In genomic region chr1:189698416-189698815, GRCm38 (mm10) we compare ENCODE assay signal across 16 mouse cellular contexts. TPM values are rescaled to one million over a fixed set of nuclear protein-coding genes. Genes with fewer than 3 reads are reported as not detected.
A peak's percentile ranks its signal among the peaks of the same experiment; 100 is the strongest.
DNase-seq lines count a peak whose midpoint lies in the region; ATAC-seq and TF ChIP-seq lines count a peak whose summit lies in the region.
"Had no signal": no experiment of that assay in that cellular context is flagged by ENCODE, and none has a peak within 500 bp of the region (broad histone marks: within the 10 kb centered on the region; RNA-seq: fewer than 3 reads in every experiment).

No protein-coding gene starts in this region.

- peak; percentile 34 for TF ChIP-seq CTCF in lung, embryonic 14.5 days (IDR thresholded peaks at IDR 0.05; ENCODE audit: low read depth)

- no peak overlapping the region for H3K9ac ChIP-seq in lung, embryonic 14.5 days
- no peak overlapping the region for H3K9ac ChIP-seq in heart, embryonic 15.5 days
- H3K9ac ChIP-seq: limb, embryonic 13.5 days had no signal

- H3K4me2 ChIP-seq in lung, embryonic 14.5 days = no peak overlapping the region
- peak overlapping the region; percentile 37 for H3K4me2 ChIP-seq in heart, embryonic 15.5 days
- H3K4me2 ChIP-seq: limb, embryonic 13.5 days had no signal

- no peaks in the 10 kb centered on the region for H3K9me3 ChIP-seq in lung, embryonic 14.5 days (ENCODE audit: low read depth, low read length)
- H3K9me3 ChIP-seq in heart, embryonic 15.5 days (replicated peaks) = no peaks in the 10 kb centered on the region; the same call in 1 of the 2 replicates
- H3K9me3 ChIP-seq: forebrain, embryonic 10.5 days; limb, embryonic 13.5 days had no signal

- no peaks in the 10 kb centered on the region for H3K4me1 ChIP-seq in lung, embryonic 14.5 days (ENCODE audit: insufficient read depth)
- peaks cover 17% of the 10 kb centered on the region for H3K4me1 ChIP-seq in heart, embryonic 15.5 days (replicated peaks)
- H3K4me1 ChIP-seq: forebrain, embryonic 10.5 days had no signal

- H3K27me3 ChIP-seq in lung, embryonic 14.5 days (ENCODE audit: insufficient read depth, low read length) = no peaks in the 10 kb centered on the region
- H3K27me3 ChIP-seq in heart, embryonic 15.5 days = no peaks in the 10 kb centered on the region
- H3K27me3 ChIP-seq: limb, embryonic 13.5 days had no signal

- no peak overlapping the region for H3K4me3 ChIP-seq in lung, embryonic 14.5 days (ENCODE audit: low read depth, low read length)
- no peak overlapping the region for H3K4me3 ChIP-seq in heart, embryonic 15.5 days
- H3K4me3 ChIP-seq: forebrain, embryonic 10.5 days; limb, embryonic 13.5 days had no signal

- 40% methylated on average over 4 of the region's 4 CpGs for WGBS in lung, embryonic 14.5 days
- 31% methylated on average over 4 of the region's 4 CpGs for WGBS in heart, embryonic 15.5 days

- DNase-seq in lung, embryonic 14.5 days = no peak
- no peak for DNase-seq in lung, postnatal 10 days
- DNase-seq in heart, adult 11 months = peak; percentile 96
- no peak for DNase-seq in neural tube, embryonic 10.5 days (ENCODE audit: extremely low spot score, low spot score)
- DNase-seq: adrenal gland, adult 2 months; cerebellum, postnatal 10 days; gastrocnemius, postnatal 14 days; right cerebral cortex, postnatal 14 days; thymus, postnatal 25 days had no signal

- ATAC-seq in lung, embryonic 14.5 days (ENCODE audit: insufficient read depth) = no peak
- ATAC-seq in heart, embryonic 15.5 days (replicated peaks; ENCODE audit: insufficient number of reproducible peaks, insufficient read depth, low FRiP score, low read depth) = peak; percentile 92
- ATAC-seq in megakaryocyte progenitor cell, adult 5-6 weeks (replicated peaks; ENCODE audit: poor library complexity) = peak; percentile 33
- ATAC-seq in CD4-positive, CD25-positive, alpha-beta regulatory T cell, adult 4 months = no peak
- ATAC-seq: hindbrain, postnatal 0 days had no signal

- no peak overlapping the region for H3K27ac ChIP-seq in lung, embryonic 14.5 days (ENCODE audit: low read depth)
- H3K27ac ChIP-seq in heart, embryonic 15.5 days = peak overlapping the region; percentile 84
- H3K27ac ChIP-seq: forebrain, embryonic 10.5 days; hindbrain, postnatal 0 days; limb, embryonic 13.5 days; macrophage had no signal

- no peaks in the 10 kb centered on the region for H3K36me3 ChIP-seq in lung, embryonic 14.5 days (ENCODE audit: insufficient read depth)
- H3K36me3 ChIP-seq in heart, embryonic 15.5 days = no peaks in the 10 kb centered on the region
- H3K36me3 ChIP-seq: forebrain, embryonic 10.5 days; limb, embryonic 13.5 days had no signal

RNA-seq across cellular contexts. Expression of gene Cenpf, which starts 10.5 kb away (rescaled TPM):
- polyA plus RNA-seq in lung, embryonic 14.5 days (2014; fragmentation: Nextera tagmentation; extraction: Ambion mirVana) = 91.1 and 103 TPM in 2 replicates
- 62.2 and 71.2 TPM in 2 replicates for polyA plus RNA-seq in heart, embryonic 15.5 days (2015; fragmentation: Nextera tagmentation; extraction: Ambion mirVana)
- total RNA-seq in megakaryocyte progenitor cell, adult 5-6 weeks (2015) = 31.3 and 34.9 TPM in 2 replicates
- total RNA-seq in megakaryocyte progenitor cell, adult 5-6 weeks (2017) = 33.3 and 41.4 TPM in 2 replicates
- polyA plus RNA-seq in CD4-positive, CD25-positive, alpha-beta regulatory T cell, adult 4 months (2017; shearing (Covaris generic)) = 1 to 10 TPM; 1.7 to 4.8 TPM

RNA-seq across cellular contexts. Expression of gene Ptpn14, which starts 29.7 kb away (rescaled TPM):
- 10.3 and 11.6 TPM in 2 replicates for polyA plus RNA-seq in lung, embryonic 14.5 days (2014; fragmentation: Nextera tagmentation; extraction: Ambion mirVana)
- 7.0 and 10.2 TPM in 2 replicates for polyA plus RNA-seq in heart, embryonic 15.5 days (2015; fragmentation: Nextera tagmentation; extraction: Ambion mirVana)
- 0.39 and 1.1 TPM in 2 replicates for total RNA-seq in megakaryocyte progenitor cell, adult 5-6 weeks (2015)
- 0.37 and 0.64 TPM in 2 replicates for total RNA-seq in megakaryocyte progenitor cell, adult 5-6 weeks (2017)
- polyA plus RNA-seq in CD4-positive, CD25-positive, alpha-beta regulatory T cell, adult 4 months (2017; shearing (Covaris generic)) = under 1 TPM; 0.11 to 0.38 TPM

Comparison
In these comparisons a context has a peak if more than half of its experiments do, and no peak if none do; other contexts are left out.
1. ATAC-seq: peak in heart, embryonic 15.5 days (single experiment) and megakaryocyte progenitor cell, adult 5-6 weeks (single experiment); none in lung, embryonic 14.5 days (single experiment) and CD4-positive, CD25-positive, alpha-beta regulatory T cell, adult 4 months (single experiment).
2. RNA of gene Cenpf, which starts 10.5 kb away (polyA plus RNA-seq): 91.1 to 103 TPM in lung, embryonic 14.5 days and 62.2 to 71.2 TPM in heart, embryonic 15.5 days; 1.7 to 4.8 TPM in CD4-positive, CD25-positive, alpha-beta regulatory T cell, adult 4 months; every median in the first group is over 10 times any median in the second.